Mouse (Mus musculus) neutrophil, adult 5-6 weeks (primary cell): ENCODE measurements at regions not wholly inside any gene's neighbourhood (a gene's known extent, or its start where the extent isn't known, plus 50 kb on each side); places are given as distances from the start of the nearest gene placed in this dataset.
A peak's percentile ranks its signal among the peaks of the same experiment; 100 is the strongest.
"Not testable (repeated sequence)": the region's sequence is repeated elsewhere in the genome, so short reads cannot be mapped to it uniquely, and the experiment has no call there.

Source experiments
- ATAC-seq: fragments of 151-379, 151-347 bp; 2 replicates; pipeline ENCODE4 v1.8.0; 2017; ENCODE audit warnings: mild to moderate bottlenecking, moderate TSS enrichment; ENCODE audit not compliant: insufficient number of reproducible peaks, poor library complexity, low FRiP score, severe bottlenecking; ENCODE audit errors: extremely low read depth

GRCm38 (mm10) chr12:115861759-115862158 is 185.8 kb upstream of the Zfp386 start:
- ATAC-seq, result not testable (repeated sequence)

- not testable (repeated sequence) for ATAC-seq
These were observed 182.3 kb upstream of the Zfp386 start for GRCm38 (mm10) chr12:115865059-115865756.

GRCm38 (mm10) chr12:115868631-115869030 is 178.9 kb upstream of the Zfp386 start:
- not testable (repeated sequence) for ATAC-seq

- ATAC-seq, result peak; percentile 87
These were observed 175.1 kb upstream of the Zfp386 start for GRCm38 (mm10) chr12:115872451-115872850.

DNA sequence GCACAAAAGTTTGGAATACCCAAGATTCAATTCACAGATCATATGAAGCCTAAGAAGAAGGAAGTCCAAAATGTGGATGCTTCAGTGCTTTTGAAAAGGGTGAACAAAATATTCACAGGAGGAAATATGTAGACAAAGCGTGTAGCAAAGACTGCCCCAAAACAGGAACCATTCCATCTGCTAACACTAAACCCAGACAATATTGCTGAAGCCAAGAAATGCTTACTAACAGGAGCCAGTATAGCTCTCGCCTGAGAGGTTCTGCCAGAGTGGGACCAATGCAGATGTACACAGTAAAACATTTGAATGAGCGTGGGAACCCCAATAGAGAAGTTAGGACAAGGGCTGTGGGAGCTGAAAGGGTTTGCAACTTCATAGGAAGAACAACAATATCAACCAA is 173.5 kb upstream of the Zfp386 start:
- not testable (repeated sequence) for ATAC-seq

DNA sequence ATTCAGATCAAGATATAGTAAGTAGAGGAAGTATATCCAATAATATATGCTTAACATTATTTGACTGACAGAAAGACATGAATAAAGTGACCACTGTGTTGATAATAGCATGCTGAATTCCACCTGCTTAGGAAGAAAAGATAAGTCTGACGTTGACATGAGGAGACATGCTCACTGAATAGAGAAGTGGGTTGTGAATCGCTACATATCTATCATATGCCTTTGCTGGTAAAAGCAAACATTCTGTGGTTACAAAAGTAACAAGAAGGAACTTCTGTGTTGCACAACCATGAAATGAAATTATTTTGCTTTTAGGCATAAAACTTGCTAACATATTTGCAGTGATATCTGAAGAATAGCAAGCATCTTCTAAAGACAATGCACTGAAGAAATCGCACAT is 163.8 kb upstream of the Zfp386 start:
- ATAC-seq, result no peak

DNA sequence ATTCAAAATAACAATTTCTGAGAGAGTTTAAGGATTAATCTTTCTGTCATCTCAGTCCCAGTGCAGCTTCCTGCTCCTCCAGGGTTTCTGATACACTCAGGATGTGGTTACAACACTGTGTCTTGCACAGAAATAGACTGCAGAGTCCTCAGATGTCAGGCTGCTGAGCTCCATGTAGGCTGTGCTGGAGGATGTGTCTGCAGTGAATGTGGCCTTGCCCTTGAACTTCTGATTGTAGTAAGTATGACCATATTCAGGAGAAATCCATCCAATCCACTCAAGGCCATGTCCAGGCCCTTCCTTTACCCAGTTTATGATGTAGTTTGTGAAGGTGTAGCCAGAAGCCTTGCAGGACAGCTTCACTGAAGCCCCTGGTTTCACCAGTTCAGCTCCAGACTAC is 159.5 kb upstream of the Zfp386 start:
- no peak for ATAC-seq

- 0 out of 2 replicates have a peak, but pooled peaks have one; percentile 36 for ATAC-seq
These were observed 154.9 kb upstream of the Zfp386 start for GRCm38 (mm10) chr12:115892656-115893055.

- ATAC-seq, result not testable (repeated sequence)
These were observed 135.3 kb upstream of the Zfp386 start for GRCm38 (mm10) chr12:115912226-115912625.

DNA sequence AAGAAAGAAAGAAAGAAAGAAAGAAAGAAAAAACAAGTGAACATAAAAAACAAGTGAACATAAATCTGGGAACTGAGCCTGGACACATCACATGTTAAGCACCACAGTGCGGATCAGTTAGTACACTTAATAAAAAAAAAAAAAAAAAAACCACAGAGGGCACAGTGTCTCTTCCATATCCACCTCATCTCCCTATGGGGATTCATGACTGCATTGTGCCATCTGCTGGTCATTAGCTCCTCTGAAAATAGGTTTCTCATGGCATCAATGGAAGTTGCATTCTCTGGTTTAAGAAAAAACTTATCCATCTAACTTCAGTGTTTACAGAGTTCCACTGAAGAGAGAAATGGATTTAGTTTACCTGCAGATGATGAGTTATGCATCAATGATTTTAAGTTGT is 132.1 kb upstream of the Zfp386 start:
- not testable (repeated sequence) for ATAC-seq

DNA sequence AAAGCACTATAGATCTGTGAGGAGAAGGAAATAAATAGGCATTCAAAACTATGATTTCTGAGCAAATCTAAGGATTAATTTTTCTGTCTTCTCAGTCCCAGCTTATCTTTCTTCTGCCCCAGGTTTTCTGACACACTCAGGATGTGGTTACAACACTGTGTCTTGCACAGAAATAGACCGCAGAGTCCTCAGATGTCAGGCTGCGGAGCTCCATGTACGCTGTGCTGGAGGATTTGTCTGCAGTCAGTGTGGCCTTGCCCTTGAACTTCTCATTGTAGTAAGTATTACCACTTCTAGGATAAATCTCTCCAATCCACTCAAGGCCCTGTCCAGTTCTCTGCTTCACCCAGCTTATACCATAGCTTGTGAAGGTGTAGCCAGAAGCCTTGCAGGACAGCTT is 127.4 kb upstream of the Zfp386 start:
- not testable (repeated sequence) for ATAC-seq

DNA sequence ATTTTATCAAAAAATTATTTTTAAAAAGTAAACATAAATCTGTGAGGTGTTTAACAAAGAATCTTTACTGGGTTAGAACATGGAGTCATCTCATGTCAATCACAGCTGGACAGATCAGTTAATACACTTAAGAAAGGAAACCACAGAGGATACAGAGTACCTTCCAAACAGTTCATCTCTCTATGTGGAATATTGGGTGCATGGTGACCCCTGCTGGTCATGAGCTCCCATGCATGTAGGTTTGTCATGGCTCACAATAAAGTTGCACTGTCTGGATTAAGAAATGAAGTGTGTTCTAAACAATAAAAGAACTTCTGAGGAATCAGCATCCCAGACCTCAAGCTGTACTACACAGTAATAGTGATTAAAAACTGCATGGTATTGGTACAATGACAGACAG is 123.5 kb upstream of the Zfp386 start:
- peak; percentile 90 for ATAC-seq

DNA sequence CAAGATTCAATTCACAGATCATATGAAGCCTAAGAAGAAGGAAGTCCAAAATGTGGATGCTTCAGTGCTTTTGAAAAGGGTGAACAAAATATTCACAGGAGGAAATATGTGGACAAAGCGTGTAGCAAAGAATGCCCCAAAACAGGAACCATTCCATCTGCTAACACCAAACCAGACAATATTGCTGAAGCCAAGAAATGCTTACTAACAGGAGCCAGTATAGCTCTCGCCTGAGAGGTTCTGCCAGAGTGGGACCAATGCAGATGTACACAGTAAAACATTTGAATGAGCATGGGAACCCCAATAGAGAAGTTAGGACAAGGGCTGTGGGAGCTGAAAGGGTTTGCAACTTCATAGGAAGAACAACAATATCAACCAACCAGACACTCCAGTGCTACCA is 122.0 kb upstream of the Zfp386 start:
- ATAC-seq, result not testable (repeated sequence)

- not testable (repeated sequence) for ATAC-seq
These were observed 95.2 kb upstream of the Zfp386 start for GRCm38 (mm10) chr12:115952325-115952724.

GRCm38 (mm10) chr12:115955477-115956177 is 91.9 kb upstream of the Zfp386 start:
- peak; percentile 53; the same call in 1 of the 2 replicates for ATAC-seq

- ATAC-seq, result not testable (repeated sequence)
These were observed 83.8 kb upstream of the Zfp386 start for GRCm38 (mm10) chr12:115963701-115964100.

GRCm38 (mm10) chr12:115967522-115967921 is 80.0 kb upstream of the Zfp386 start:
- peak; percentile 89 for ATAC-seq
